Mouse (Mus musculus) ES-Bruce4 (cell line): ENCODE measurements at regions not wholly inside any gene's neighbourhood (a gene's known extent, or its start where the extent isn't known, plus 50 kb on each side); places are given as distances from the start of the nearest gene placed in this dataset.

Experiments
- CTCF ChIP-seq: IDR thresholded peaks from one replicate; pipeline ENCODE4 v1.8.1; 2011; ENCODE audit warnings: low read depth, low read length
- EP300 ChIP-seq: IDR thresholded peaks from 2 replicates; pipeline ENCODE4 v1.6.1; 2011; ENCODE audit warnings: low read depth, low read length; ENCODE audit not compliant: insufficient read depth
- POLR2A ChIP-seq: IDR thresholded peaks from one replicate; pipeline ENCODE4 v1.8.1; 2011; ENCODE audit warnings: low read length; ENCODE audit not compliant: insufficient read depth

DNA sequence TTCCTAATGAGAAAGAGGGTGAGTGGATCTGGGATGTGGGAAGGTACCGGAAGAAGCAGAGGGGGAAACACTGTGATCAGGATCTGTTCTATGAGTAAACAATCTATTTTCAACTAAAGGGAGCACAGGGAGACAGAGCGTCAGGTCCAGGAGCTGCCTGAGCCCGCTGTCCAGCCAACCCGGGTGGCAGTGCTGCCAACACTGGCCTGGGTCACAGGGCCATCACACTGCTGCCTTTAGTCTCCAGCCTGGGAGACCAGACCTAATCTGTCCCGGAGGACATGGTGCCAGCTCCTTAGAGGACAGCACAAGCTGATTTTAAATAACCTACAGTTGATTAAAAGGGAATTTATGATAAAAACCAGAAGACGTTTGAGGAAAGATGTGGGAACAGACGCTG, 100.0 kb upstream of the Tmem260 start:
- TF ChIP-seq POLR2A (no peak), CTCF (no peak), EP300 (no peak)
